Mouse (Mus musculus) ovary, postnatal 10 days (tissue): Measurements from ENCODE around the gene Gm20518.

Experiments used
- DNase-seq: peaks from one replicate; pipeline ENCODE4 v3.0.0; 2022; ENCODE audit warnings: low spot score

Gm20518 gene

GRCm38 (mm10) chr16:17843701-17844365 lies 47.6 kb downstream of the Gm20518 start:
- DNase-seq, result no peak

DNA sequence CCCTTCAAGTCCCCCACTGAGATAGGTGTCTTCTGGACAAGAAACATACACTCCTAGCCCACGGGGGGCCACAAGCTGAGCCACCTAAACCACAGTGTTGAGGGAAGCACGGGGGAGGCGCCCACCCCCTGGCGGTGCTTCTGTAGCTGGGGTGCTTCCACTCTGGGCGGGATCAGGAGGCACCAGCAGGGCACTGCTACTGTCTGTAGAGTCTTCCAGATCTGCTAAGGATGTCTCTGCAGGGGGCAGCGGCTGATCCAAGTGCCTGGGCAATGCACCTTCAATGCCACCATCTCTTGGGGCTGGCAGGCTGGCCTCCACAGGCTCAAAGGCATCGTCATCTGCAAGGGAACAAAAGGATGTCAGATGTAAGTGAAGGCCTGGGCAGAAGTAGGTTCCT lies 49.0 kb downstream of the Gm20518 start:
- no peak for DNase-seq

DNA sequence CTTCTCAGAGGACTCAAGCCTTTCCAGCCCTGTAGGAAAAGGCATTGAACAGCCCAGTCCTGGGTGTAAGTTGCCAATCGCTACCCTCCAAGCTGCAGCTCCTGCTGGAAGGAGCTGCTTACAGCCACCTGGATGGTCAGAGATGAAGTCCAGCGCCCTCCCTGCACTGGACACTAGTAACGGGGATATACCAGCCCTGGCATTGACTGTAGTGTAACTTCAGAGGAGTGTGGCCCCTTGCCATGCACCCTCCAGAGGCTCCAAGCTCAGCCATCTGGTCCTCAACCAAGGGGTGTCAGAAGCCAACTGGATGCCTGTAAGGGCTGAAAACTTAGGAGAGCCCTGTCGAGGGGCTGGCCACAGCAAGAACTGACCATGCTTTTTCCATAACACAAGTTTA lies 51.5 kb downstream of the Gm20518 start:
- no peak for DNase-seq

- DNase-seq, result no peak
Measured at GRCm38 (mm10) chr16:17838051-17838450, 53.4 kb downstream of the Gm20518 start, which contains the start of gene Car15. Gene Car15, minus strand, starts transcription at chr16:17838364.

GRCm38 (mm10) chr16:17835481-17835880 lies 56.0 kb downstream of the Gm20518 start:
- DNase-seq, result no peak

GRCm38 (mm10) chr16:17834543-17834942 lies 56.9 kb downstream of the Gm20518 start:
- no peak for DNase-seq

DNA sequence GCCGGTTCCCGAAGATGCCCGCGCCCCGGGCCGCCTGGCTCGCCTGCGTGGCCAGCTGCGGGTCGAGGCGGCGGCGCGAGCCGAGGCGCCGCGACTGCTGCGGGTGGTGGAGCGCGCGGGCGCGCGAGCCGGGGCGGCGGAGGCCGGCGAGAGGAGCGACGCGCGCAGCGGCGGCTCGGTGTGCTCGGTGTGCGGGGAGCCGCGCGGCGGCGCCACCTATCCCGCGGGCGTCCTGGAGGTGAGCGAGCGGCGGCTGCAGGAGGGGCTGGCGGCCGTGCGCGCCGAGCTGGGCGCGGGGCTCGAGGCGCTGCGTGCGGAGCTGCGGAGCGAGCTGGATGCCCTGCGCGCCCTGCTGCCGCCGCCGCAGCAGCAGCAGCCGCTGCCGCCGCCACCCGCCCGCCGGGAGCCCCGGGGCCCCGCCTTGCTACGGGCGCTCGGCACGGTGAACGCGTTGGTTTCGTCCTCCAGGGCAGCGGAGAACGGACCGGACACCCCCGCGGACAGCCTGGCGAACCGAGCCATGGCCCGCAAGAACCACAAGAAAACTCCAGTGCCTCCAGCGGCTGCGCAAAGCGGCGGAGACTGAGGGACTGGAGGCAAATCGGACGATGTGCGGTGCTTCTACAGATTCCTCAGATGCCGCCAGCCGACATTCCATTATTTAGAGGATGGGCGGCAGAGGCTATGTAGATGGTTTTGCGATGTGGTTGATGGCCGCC lies 57.6 kb downstream of the Gm20518 start:
- no peak for DNase-seq

DNA sequence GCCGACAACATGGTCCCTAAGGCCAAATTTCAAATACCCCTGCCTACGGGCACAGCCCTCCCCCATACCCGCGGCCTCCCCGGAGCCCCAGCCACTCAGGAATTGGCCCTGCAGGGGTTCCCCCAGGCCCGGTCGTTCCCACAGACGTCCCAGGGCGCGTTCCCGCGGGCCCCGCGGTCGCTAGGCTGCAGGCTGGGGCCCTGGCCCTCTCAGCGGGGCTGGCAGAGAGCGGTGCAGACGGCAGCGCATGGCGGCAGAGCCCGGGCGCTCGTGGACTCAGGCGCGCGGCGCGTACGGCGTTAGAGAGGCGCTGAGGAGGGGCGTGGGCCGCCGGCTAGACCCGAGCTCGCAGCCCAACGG lies 58.2 kb downstream of the Gm20518 start:
- DNase-seq, result no peak

DNA sequence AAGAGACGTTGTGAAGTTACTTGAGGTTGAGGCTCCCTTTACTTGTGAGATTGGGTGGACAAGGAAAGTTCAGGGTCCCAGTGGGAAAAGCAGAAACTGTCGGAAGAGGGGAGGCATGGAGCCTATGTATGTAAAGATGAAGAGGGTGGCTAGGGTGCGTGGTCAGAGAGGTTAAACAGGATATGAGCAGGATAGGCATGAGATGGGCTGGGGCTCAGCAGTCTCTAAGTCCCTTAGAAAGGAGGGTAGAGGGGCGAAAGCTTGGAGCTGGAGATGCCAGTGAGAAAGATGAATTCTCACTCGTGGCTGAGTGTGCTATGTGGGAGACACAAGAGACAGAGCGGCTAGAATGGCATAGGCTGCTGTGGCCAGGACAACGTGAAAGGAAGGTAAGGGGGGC lies 58.6 kb downstream of the Gm20518 start, which contains the start of gene B830017H08Rik:
Gene B830017H08Rik (plus strand): TSS at position 301 of the 400 bp plus-strand sequence.
- DNase-seq, result no peak

GRCm38 (mm10) chr16:17831781-17832180 lies 59.7 kb downstream of the Gm20518 start:
- DNase-seq, result no peak

DNA sequence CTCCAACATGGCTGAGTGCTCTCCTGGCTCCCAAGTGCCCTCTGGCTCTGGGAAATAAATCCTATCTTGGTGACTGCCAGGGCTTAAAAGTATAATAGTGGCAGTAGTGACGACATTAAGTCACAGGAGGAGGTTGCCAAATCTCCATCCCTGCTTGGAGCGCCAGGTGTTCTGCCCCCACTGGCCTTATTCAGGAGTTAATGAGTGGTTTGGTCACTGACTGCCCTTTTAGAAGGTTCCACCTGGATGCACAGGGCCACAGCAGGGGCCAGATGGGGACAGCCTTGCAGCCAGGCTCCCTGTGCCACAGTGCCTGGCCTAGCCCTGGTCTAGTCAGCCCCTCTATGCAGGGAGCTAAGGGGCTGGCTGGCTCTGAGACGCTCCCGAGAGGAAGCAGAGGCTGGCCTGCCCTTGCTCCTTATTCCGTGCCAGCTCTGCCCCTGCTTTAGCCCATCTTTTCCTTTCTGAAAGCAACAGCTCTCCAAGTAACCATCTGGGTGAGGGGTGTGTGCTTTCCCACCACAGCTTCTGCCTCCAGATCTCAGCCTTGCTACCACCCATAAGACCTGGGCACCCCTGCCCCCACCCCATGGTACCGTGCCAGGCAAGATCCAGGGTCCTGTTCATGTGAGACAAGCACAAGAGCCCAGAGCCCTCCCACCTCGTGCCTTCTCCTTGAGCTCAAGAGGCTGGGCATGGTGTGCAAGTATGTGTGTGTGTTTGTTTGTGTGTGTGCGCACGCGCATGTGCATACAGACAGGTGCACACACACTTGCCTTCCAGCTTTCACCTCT lies 60.9 kb downstream of the Gm20518 start:
- DNase-seq, result no peak

GRCm38 (mm10) chr16:17828867-17829266 lies 62.6 kb downstream of the Gm20518 start:
- DNase-seq, result no peak

- DNase-seq, result no peak
Measured at GRCm38 (mm10) chr16:17828229-17828628, 63.2 kb downstream of the Gm20518 start.

GRCm38 (mm10) chr16:17826500-17826899 lies 65.0 kb downstream of the Gm20518 start:
- DNase-seq, result no peak

DNA sequence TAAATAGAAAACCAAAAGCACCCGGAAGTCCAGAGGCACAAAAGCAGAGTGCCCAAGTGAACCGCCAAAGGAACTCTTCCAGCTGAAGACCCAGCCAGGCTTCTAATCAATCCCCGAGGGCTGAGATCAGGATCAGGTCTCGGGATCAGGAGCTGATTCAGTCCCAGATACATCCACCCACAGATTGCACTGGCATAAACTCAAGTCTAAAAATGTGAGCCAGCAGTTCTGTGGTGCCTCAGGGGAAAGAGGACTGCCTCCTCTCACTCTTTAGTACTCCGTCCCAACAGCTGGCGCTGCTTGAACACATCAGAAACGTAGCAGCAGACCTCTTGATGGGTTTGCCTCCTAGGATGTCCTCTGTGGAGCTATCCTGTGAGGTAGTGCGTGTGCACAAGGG lies 74.9 kb downstream of the Gm20518 start:
- DNase-seq, result no peak

- no peak for DNase-seq
Measured at GRCm38 (mm10) chr16:17815411-17816402, 75.8 kb downstream of the Gm20518 start.

DNA sequence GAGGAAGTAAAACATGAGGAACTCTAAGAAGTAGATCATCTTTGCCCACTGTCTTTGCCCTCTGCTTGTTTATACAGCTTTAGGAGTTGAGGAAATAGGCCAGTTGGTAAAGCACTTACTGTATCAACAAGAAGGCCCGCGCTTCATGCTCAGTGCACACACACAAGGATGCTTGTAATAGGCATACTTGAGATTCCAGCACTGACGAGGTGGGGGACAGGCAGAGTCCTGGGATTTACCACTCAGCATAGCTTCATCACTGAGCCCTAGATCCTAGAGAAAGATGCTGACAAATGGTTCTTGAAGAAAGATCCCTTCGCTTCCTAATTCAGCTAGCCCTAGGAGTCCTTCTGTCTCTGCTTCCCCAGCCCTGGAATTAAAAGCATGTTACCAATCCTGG lies 78.3 kb downstream of the Gm20518 start:
- DNase-seq, result no peak

GRCm38 (mm10) chr16:17812120-17812519 lies 79.4 kb downstream of the Gm20518 start:
- no peak for DNase-seq

DNA sequence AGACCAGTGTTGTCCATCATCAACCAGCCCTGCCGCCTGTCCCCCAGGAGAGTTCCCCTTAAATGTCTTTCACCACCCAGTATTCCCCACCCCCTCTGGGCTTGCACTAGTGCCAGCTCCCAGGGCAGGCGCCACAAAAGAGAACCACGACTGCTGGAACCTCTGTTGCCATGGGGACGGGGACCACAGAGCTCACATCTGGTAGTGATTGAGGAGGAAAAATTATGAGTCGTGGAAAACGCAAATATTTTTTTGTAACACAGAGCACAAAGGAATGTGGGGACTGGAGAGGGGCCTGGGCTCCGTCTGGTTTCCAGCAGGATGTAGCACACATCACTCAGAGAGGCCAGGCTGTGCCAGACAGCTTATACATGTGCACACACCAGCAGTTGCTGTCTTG lies 81.8 kb downstream of the Gm20518 start:
- DNase-seq, result peak; percentile 36

- no peak for DNase-seq
Measured at GRCm38 (mm10) chr16:17809125-17809524, 82.3 kb downstream of the Gm20518 start.

DNA sequence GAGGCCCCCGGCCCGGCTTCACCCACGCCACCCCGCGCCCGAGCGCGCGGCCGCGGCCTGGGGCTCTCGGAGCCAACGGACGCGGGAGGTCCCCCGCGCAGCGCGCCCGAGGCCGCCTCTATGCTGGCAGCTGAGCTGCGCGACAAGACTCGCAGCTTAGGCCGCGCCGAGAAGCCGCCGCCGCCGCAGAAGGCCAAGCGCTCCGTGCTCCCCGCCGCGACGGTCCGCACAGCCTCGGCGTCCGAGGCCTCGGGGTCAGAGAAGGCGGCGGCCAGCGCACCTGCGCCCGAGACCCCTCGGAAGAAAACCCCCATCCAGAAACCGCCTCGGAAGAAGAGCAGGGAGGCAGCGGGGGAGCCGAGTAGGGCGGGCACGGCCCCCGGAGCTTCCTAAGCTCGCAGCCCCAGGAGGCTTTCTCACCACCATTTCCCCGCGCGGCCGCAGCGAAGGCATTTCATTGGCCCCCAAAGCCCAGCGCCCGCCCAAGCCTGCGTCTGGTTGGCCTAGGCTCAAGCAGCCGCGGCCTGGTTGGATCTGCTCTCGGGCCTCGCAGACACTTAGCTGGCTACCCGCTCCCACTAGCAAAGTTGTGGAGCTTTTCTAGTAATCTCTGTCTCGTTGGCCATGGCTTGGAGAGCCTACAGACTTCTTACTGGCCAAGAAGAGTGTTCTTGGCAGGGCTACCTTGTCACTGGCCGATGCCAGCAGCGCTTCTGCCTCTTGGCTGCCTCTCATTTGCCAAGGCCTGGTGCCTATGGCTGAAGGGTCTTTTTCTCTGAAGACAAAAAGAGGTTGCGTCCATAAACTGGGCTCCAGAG lies 84.1 kb downstream of the Gm20518 start:
- DNase-seq, result peak; percentile 67
